Mouse (Mus musculus): Measurements from ENCODE around the gene Oprd1.

The Oprd1 gene

GRCm38 (mm10) chr4:132144080-132144841 lies at the start of gene Oprd1:
TSS of gene Oprd1 (minus strand) at chr4:132144486.
- in situ Hi-C loops (cut with MboI; ENCODE audit: unreplicated experiment in 2 of 2), result no loop called here

GRCm38 (mm10) chr4:132187826-132188401 lies 43.6 kb upstream of the Oprd1 start:
- in situ Hi-C loops (cut with MboI; ENCODE audit: unreplicated experiment in 2 of 2), result no loop called here

DNA sequence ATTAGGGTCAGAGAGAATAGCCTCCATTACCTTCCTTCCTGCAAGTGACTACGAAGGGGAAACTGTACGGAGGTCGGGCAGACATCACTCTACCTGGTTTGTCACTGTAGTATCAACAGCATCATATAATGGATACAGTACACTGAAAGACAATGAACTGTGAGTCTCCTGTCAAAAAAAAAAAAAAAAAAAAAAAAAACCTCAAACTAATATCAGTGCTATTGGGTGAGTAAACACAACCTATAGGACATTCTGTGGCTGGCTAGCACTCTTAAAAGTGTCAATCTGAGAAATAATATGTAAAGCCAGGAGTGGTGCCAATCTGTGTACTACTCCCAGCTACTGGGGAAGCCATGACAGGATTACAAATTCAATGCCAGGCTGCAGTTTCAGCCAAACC lies 38.9 kb upstream of the Oprd1 start:
- in situ Hi-C loops (cut with MboI; ENCODE audit: unreplicated experiment in 2 of 2), result no loop called here

GRCm38 (mm10) chr4:132181721-132182658 lies 37.7 kb upstream of the Oprd1 start:
- in situ Hi-C loops (cut with MboI; ENCODE audit: unreplicated experiment in 2 of 2), result no loop called here

GRCm38 (mm10) chr4:132180710-132181109 lies 36.4 kb upstream of the Oprd1 start:
- in situ Hi-C loops (cut with MboI; ENCODE audit: unreplicated experiment in 2 of 2), result no loop called here

DNA sequence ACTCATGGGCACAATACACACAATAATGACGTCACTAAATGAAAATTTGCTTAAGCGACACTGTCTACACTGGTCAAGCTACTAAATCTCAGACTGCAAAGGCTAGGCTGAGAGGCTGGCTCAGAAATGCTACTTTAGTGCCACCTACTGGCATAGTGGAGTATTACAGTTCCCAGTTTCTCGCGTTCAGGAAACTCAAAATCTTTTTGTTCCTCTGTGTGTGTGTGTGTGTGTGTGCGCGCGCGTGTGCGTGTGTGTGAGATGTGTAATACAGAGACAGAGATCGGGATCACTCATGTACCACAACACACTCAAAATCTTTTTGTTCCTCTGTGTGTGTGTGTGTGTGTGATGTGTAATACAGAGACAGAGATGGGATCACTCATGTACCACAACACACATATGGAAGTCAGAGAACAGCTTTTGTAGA lies 34.4 kb upstream of the Oprd1 start:
- in situ Hi-C loops (cut with MboI; ENCODE audit: unreplicated experiment in 2 of 2), result loop anchor here (5.0 to 10.0 kb wide), 5 partner anchors 84 to 1221 kb away; no protein-coding TSS in a partner anchor

DNA sequence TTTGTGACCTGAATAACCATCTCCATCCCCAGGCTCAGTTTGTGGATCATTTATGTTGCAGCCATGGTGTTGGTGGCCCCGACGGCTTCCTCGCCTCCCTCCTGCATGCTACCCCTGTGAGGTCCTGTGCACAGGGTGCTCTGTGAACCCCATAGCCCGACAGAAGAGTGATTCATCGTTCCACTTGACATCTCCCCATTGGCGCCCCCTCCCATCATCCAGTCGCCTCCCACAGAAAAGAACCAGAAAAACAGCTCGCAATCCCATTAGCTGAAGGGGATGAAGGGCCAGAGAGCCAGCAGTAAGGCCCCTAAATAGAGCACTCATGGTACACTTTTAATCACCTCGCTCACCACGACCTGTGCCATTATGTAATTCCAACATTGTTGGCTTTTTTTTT lies 32.2 kb upstream of the Oprd1 start:
- in situ Hi-C loops (cut with MboI; ENCODE audit: unreplicated experiment in 2 of 2), result loop anchor here (5.0 to 10.0 kb wide), 5 partner anchors 82 to 1219 kb away; no protein-coding TSS in a partner anchor

DNA sequence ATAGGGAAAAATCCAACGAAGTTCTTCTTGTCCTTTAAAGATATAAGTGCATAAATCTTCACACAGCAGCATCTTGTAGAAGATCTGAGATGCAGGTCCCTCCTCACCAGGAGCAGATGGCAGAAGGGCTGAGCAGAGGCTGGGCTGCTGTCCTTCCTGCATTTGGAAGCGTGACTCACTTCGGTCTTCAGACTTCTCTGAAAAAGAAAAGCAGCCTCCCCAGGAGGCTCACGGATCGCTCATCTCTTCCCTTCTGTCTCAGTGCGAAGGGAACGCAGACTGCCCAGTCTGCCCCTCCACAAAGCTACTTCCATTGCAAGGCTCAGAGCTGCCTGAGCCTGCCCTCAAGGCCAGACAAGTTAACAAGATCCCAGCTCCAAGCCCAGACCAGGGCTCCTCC lies 26.6 kb upstream of the Oprd1 start:
- in situ Hi-C loops (cut with MboI; ENCODE audit: unreplicated experiment in 2 of 2), result loop anchor here in 1 of 2 experiments (10.0 kb wide), 2 partner anchors 76 to 1206 kb away; no protein-coding TSS in a partner anchor

DNA sequence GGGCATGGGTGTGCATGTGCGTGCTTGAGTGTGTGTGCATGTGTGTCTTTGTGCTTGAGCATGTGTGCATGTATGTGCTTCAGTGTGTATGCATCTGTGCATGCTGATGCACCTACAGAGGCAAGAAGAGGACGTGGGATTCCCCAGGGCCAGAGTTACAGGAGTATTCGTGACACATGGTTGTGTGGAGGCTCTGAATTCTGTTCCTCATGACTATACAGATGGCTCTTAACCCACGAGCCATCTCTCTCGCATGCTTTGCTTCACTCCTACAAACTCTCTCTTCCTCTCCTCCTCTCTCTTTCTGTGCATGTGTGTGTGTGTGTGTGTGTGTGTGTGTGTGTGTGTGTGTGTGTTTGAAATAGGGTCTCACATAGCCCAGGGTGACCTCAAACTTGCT lies 25.5 kb upstream of the Oprd1 start:
- in situ Hi-C loops (cut with MboI; ENCODE audit: unreplicated experiment in 2 of 2), result loop anchor here in 1 of 2 experiments (10.0 kb wide), 2 partner anchors 75 to 1205 kb away; no protein-coding TSS in a partner anchor

- in situ Hi-C loops (cut with MboI; ENCODE audit: unreplicated experiment in 2 of 2), result no loop called here
Measured at GRCm38 (mm10) chr4:132169271-132169670, 25.0 kb upstream of the Oprd1 start.

DNA sequence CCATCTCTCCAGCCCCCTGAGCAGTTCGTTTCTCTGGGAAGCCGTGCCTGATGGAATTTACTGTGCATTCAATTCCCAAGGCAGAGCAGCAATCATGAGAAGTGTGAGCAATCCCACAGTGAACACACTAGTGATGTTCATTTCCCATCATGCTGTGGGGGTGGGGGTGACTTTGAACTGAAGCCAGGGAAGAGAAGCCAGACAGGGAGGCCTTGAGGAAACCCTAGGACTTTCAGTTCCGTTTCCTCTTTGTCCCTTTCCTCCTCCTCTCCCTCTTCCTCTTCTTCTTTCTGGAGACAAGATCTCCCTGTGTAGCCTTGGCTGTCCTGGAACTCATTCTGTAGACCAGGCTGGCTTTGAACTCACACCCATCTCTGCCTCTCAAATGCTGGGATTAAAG lies 23.1 kb upstream of the Oprd1 start:
- in situ Hi-C loops (cut with MboI; ENCODE audit: unreplicated experiment in 2 of 2), result no loop called here

GRCm38 (mm10) chr4:132166350-132167290 lies 22.3 kb upstream of the Oprd1 start:
- in situ Hi-C loops (cut with MboI; ENCODE audit: unreplicated experiment in 2 of 2), result no loop called here

GRCm38 (mm10) chr4:132165691-132166090 lies 21.4 kb upstream of the Oprd1 start:
- in situ Hi-C loops (cut with MboI; ENCODE audit: unreplicated experiment in 2 of 2), result no loop called here

- in situ Hi-C loops (cut with MboI; ENCODE audit: unreplicated experiment in 2 of 2), result no loop called here
Measured at GRCm38 (mm10) chr4:132156941-132157622, 12.8 kb upstream of the Oprd1 start.

GRCm38 (mm10) chr4:132154877-132155670 lies 10.8 kb upstream of the Oprd1 start:
- in situ Hi-C loops (cut with MboI; ENCODE audit: unreplicated experiment in 2 of 2), result no loop called here

DNA sequence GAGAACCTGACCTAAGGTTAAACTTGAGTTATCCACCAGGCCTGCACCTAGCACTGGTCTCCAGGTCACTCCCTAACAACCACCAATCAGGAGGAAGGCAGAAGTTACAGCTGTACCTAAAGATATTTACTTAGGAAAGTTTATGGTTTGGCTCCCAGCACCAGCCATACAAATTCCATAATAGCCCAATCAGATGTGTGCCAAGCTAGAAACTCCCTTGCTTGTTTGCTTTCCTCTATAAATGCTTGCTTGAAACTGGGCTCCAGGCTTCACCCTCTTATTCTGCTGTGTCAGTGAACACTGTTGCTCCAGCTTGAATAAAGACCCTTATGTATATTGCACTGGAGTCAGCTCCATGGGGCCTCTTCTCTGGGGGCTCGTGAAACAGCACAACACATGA lies 7.4 kb upstream of the Oprd1 start:
- in situ Hi-C loops (cut with MboI; ENCODE audit: unreplicated experiment in 2 of 2), result no loop called here

DNA sequence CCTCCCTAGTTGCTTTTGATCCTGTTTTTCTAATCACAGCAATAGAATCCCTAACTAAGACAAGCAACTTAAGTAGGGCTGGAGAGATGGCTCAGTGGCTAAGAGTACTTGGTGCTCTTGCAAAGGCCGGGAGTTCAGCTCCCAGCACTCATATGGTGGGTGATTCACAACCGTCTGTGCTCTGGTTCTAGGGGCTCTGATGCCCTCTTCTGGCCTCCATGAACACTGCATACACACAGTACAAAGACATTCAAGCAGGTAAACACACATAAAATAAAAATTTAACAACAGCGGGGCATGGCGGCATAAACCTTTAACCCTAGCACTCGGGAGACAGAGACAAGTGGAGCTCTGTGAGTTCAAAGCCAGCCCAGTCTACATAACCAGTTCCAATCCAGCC lies 1.9 kb upstream of the Oprd1 start:
- in situ Hi-C loops (cut with MboI; ENCODE audit: unreplicated experiment in 2 of 2), result no loop called here

GRCm38 (mm10) chr4:132145092-132145491 lies 806 bp upstream of the Oprd1 start:
- in situ Hi-C loops (cut with MboI; ENCODE audit: unreplicated experiment in 2 of 2), result no loop called here
